Mouse (Mus musculus): ENCODE measurements around the gene Tnk2. TPM values are rescaled to one million over a fixed set of nuclear protein-coding genes. Genes with fewer than 3 reads are reported as not detected.

Gene Tnk2
- polyA plus RNA-seq, 1 experiment from 2014 or later = 19.0 TPM

GRCm38 (mm10) chr16:32660557-32661321 is 17.1 kb downstream of the Tnk2 start:
- H3K9me3 ChIP-seq (replicated peaks; ENCODE audit: control insufficient read depth, low read length, poor library complexity, severe bottlenecking) = no peaks in the 10 kb centered on the region
- 12% methylated on average over 10 of the region's 10 CpGs for WGBS

DNA sequence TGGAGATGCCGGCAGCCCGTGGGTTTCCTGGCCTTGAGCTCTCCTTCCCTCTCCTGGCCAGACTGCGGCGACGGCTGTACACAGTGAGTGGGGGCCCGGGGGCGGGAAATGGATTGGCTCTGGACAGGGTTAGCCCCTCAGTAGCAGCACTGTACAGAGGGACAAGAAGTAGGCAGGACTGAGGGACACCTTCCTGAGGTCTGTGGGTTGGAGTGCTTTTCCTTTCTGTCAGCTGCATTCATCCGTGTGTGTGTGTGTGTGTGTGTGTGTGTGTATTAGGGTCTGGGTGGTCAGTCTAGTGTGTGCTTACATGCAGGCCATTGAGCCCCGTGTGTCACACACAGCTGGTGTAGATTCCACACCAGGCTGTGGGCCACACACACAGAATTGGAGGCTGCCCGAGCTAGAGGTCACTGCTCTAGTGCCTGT is 17.8 kb downstream of the Tnk2 start:
- ATAC-seq = no peak
- peak overlapping the region; percentile 19 for H3K4me3 ChIP-seq (ENCODE audit: low read depth, low read length)
- H3K4me1 ChIP-seq (ENCODE audit: control insufficient read depth, insufficient read depth, low read length) = peaks cover 39% of the 10 kb centered on the region
- H3K4me2 ChIP-seq (ENCODE audit: low read length) = peak overlapping the region; percentile 50
- H3K9ac ChIP-seq (ENCODE audit: low read depth, low read length) = peak overlapping the region; percentile 43
- H3K36me3 ChIP-seq (ENCODE audit: control insufficient read depth, insufficient read depth, low read length) = no peaks in the 10 kb centered on the region
- peak overlapping the region; percentile 89 for H3K27ac ChIP-seq (ENCODE audit: low read length)
- H3K27me3 ChIP-seq (ENCODE audit: control insufficient read depth, insufficient read depth, low read depth, low read length) = no peaks in the 10 kb centered on the region
- no peaks in the 10 kb centered on the region for H3K9me3 ChIP-seq (replicated peaks; ENCODE audit: control insufficient read depth, low read length, poor library complexity, severe bottlenecking)
- 40% methylated on average over 10 of the region's 10 CpGs for WGBS

More at GRCm38 (mm10) chr16:32660557-32661321, 17.1 kb downstream of the Tnk2 start:
- no peaks in the 10 kb centered on the region for H3K36me3 ChIP-seq (ENCODE audit: control insufficient read depth, insufficient read depth, low read length)
- H3K9ac ChIP-seq (ENCODE audit: low read depth, low read length) = peak overlapping the region; percentile 43
- peak; percentile 66 for ATAC-seq
- peak overlapping the region; percentile 19 for H3K4me3 ChIP-seq (ENCODE audit: low read depth, low read length)
- no peaks in the 10 kb centered on the region for H3K27me3 ChIP-seq (ENCODE audit: control insufficient read depth, insufficient read depth, low read depth, low read length)
- H3K4me2 ChIP-seq (ENCODE audit: low read length) = peak overlapping the region; percentile 50
- peaks cover 39% of the 10 kb centered on the region for H3K4me1 ChIP-seq (ENCODE audit: control insufficient read depth, insufficient read depth, low read length)
- H3K27ac ChIP-seq (ENCODE audit: low read length) = peak overlapping the region; percentile 89

DNA sequence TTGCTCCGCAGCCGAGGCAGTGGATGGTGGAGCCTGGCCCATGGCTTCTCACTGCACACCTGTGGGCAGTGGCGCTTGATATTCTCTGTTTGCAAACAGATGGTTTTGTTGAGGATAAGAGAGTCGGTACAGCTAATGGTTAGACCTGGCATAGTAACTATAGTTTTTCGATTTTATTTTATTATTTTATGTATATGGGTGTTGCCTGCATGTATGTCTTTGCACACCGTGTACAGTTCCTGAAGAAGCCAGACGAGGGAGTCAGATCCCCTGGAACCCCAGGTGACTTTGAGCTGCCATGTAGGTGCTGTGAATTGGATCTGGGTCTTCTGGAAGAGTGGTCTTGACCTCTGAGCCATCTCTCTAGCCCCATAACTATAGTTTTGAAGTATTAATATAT is 18.7 kb downstream of the Tnk2 start:
- H3K9me3 ChIP-seq (replicated peaks; ENCODE audit: control insufficient read depth, low read length, poor library complexity, severe bottlenecking) = no peaks in the 10 kb centered on the region
- H3K4me2 ChIP-seq (ENCODE audit: low read length) = peak overlapping the region; percentile 50
- peaks cover 42% of the 10 kb centered on the region for H3K4me1 ChIP-seq (ENCODE audit: control insufficient read depth, insufficient read depth, low read length)
- WGBS = 84% methylated on average over 7 of the region's 7 CpGs
- peak overlapping the region; percentile 19 for H3K4me3 ChIP-seq (ENCODE audit: low read depth, low read length)
- H3K27ac ChIP-seq (ENCODE audit: low read length) = peak overlapping the region; percentile 89
- no peaks in the 10 kb centered on the region for H3K27me3 ChIP-seq (ENCODE audit: control insufficient read depth, insufficient read depth, low read depth, low read length)
- H3K36me3 ChIP-seq (ENCODE audit: control insufficient read depth, insufficient read depth, low read length) = no peaks in the 10 kb centered on the region
- no peak for ATAC-seq
- peak overlapping the region; percentile 43 for H3K9ac ChIP-seq (ENCODE audit: low read depth, low read length)

DNA sequence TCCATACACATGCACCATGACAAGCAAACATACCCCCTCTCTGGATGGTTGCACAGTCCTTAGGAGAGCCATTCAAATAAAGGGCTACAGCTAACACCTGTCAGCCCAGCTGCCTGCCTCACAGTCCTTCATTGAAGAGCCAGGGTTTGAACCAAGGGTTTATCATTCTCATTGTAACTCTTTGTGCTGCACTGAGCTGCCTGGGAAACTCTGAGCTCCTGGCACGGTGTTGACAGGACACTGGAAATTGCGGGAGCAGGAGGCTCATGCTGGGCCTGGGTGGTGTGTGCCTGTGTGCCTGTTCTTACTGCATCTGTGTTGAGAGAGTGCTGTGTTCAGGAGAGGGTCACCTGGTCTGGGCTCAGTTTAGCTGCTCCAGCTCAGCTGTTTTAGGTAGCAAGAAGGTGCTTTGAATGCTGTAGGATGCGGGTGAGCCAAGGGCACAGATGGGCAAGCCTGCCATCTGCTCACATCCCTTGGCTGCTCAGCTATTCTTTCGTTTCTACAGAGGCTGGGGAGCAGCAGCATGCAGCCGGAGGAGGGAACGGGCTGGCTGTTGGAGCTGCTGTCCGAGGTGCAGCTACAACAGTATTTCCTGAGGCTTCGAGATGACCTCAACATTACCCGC is 19.7 kb downstream of the Tnk2 start:
- Histone ChIP-seq H3K27me3 (ENCODE audit: control insufficient read depth, insufficient read depth, low read depth, low read length) (no peaks in the 10 kb centered on the region), H3K27ac (ENCODE audit: low read length) (0 out of 2 replicates have a peak overlapping the region, but pooled peaks have one; percentile 12), H3K4me1 (ENCODE audit: control insufficient read depth, insufficient read depth, low read length) (peaks cover 38% of the 10 kb centered on the region), H3K9ac (ENCODE audit: low read depth, low read length) (0 out of 2 replicates have a peak overlapping the region, but pooled peaks have one; percentile 6), H3K36me3 (ENCODE audit: control insufficient read depth, insufficient read depth, low read length) (peaks cover 2% of the 10 kb centered on the region; the same call in 1 of the 2 replicates), H3K4me2 (ENCODE audit: low read length) (peak overlapping the region; percentile 8; the same call in 1 of the 2 replicates), H3K9me3 (replicated peaks; ENCODE audit: control insufficient read depth, low read length, poor library complexity, severe bottlenecking) (no peaks in the 10 kb centered on the region), H3K4me3 (ENCODE audit: low read depth, low read length) (no peak overlapping the region)
- WGBS = 61% methylated on average over 9 of the region's 9 CpGs
- ATAC-seq = no peak

DNA sequence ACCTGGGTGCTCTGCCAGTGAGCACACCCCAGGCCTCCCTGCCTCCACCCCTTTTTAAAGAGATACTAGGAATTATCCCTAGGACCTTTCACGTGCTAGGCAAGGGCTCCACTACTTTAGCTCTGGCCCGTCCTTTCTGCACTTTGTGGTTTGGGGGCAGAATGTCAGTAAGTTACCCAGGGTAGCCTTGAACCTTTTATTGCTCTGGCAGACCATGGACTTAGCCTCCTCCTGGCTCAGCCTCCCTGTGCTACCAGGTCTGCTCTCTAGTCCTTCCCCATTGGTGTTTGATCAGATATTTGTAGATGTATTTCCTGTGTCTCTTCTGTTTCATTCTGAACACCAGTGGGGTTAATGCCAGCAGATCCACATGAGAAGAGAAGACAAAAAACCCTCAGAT is 20.5 kb downstream of the Tnk2 start:
- Histone ChIP-seq H3K27ac (ENCODE audit: low read length) (no peak overlapping the region), H3K9me3 (replicated peaks; ENCODE audit: control insufficient read depth, low read length, poor library complexity, severe bottlenecking) (no peaks in the 10 kb centered on the region), H3K27me3 (ENCODE audit: control insufficient read depth, insufficient read depth, low read depth, low read length) (no peaks in the 10 kb centered on the region), H3K36me3 (ENCODE audit: control insufficient read depth, insufficient read depth, low read length) (peaks cover 2% of the 10 kb centered on the region; the same call in 1 of the 2 replicates), H3K4me1 (ENCODE audit: control insufficient read depth, insufficient read depth, low read length) (peaks cover 33% of the 10 kb centered on the region), H3K9ac (ENCODE audit: low read depth, low read length) (no peak overlapping the region), H3K4me3 (ENCODE audit: low read depth, low read length) (no peak overlapping the region), H3K4me2 (ENCODE audit: low read length) (no peak overlapping the region)
- WGBS = 77% methylated on average over 2 of the region's 2 CpGs
- ATAC-seq = no peak

GRCm38 (mm10) chr16:32665851-32666665 is 22.4 kb downstream of the Tnk2 start:
- Histone ChIP-seq H3K4me2 (ENCODE audit: low read length) (no peak overlapping the region), H3K27me3 (ENCODE audit: control insufficient read depth, insufficient read depth, low read depth, low read length) (no peaks in the 10 kb centered on the region), H3K27ac (ENCODE audit: low read length) (no peak overlapping the region), H3K4me1 (ENCODE audit: control insufficient read depth, insufficient read depth, low read length) (peaks cover 16% of the 10 kb centered on the region), H3K36me3 (ENCODE audit: control insufficient read depth, insufficient read depth, low read length) (peaks cover 13% of the 10 kb centered on the region), H3K4me3 (ENCODE audit: low read depth, low read length) (no peak overlapping the region), H3K9me3 (replicated peaks; ENCODE audit: control insufficient read depth, low read length, poor library complexity, severe bottlenecking) (no peaks in the 10 kb centered on the region), H3K9ac (ENCODE audit: low read depth, low read length) (no peak overlapping the region)
- 0 out of 2 replicates have a peak, but pooled peaks have one; percentile 16 for ATAC-seq
- 38% methylated on average over 11 of the region's 11 CpGs for WGBS

- peaks cover 11% of the 10 kb centered on the region; the same call in 1 of the 2 replicates for H3K4me1 ChIP-seq (ENCODE audit: control insufficient read depth, insufficient read depth, low read length)
- H3K4me3 ChIP-seq (ENCODE audit: low read depth, low read length) = no peak overlapping the region
- no peak overlapping the region for H3K27ac ChIP-seq (ENCODE audit: low read length)
- H3K9ac ChIP-seq (ENCODE audit: low read depth, low read length) = no peak overlapping the region
- 60% methylated on average over 9 of the region's 9 CpGs for WGBS
- H3K36me3 ChIP-seq (ENCODE audit: control insufficient read depth, insufficient read depth, low read length) = peaks cover 14% of the 10 kb centered on the region
- no peak for ATAC-seq
- no peaks in the 10 kb centered on the region for H3K9me3 ChIP-seq (replicated peaks; ENCODE audit: control insufficient read depth, low read length, poor library complexity, severe bottlenecking)
- no peaks in the 10 kb centered on the region for H3K27me3 ChIP-seq (ENCODE audit: control insufficient read depth, insufficient read depth, low read depth, low read length)
- H3K4me2 ChIP-seq (ENCODE audit: low read length) = no peak overlapping the region
Observed at GRCm38 (mm10) chr16:32666671-32667551, 23.2 kb downstream of the Tnk2 start.

DNA sequence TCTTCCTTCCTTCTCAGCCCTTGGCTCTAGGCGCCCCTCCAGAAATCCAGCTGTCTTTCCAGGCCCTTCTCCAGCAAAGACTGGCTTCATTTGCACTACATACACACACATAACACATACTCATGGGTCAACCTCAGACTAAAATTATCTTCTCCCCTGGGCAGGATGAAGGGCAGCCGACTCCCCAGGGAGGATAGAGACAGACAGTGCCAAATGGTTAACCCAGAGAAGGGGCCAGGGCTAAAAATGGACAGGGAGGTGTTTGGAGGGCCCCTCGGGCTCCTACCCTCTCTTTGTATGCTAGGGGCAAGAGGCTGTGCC is 23.8 kb downstream of the Tnk2 start:
- Histone ChIP-seq H3K27me3 (ENCODE audit: control insufficient read depth, insufficient read depth, low read depth, low read length) (no peaks in the 10 kb centered on the region), H3K4me3 (ENCODE audit: low read depth, low read length) (no peak overlapping the region), H3K4me2 (ENCODE audit: low read length) (no peak overlapping the region), H3K9me3 (replicated peaks; ENCODE audit: control insufficient read depth, low read length, poor library complexity, severe bottlenecking) (no peaks in the 10 kb centered on the region), H3K27ac (ENCODE audit: low read length) (no peak overlapping the region), H3K9ac (ENCODE audit: low read depth, low read length) (no peak overlapping the region), H3K36me3 (ENCODE audit: control insufficient read depth, insufficient read depth, low read length) (peaks cover 16% of the 10 kb centered on the region), H3K4me1 (ENCODE audit: control insufficient read depth, insufficient read depth, low read length) (peaks cover 11% of the 10 kb centered on the region; the same call in 1 of the 2 replicates)
- WGBS = 77% methylated on average over 3 of the region's 3 CpGs
- ATAC-seq = no peak

All from midbrain, embryonic 16.5 days (tissue).